Mouse (Mus musculus): ENCODE measurements around the gene Zfp454. TPM values are rescaled to one million over a fixed set of nuclear protein-coding genes. Genes with fewer than 3 reads are reported as not detected.

The Zfp454 gene
- polyA plus RNA-seq, 1 experiment from 2014 or later: 14.1 TPM

- 45% methylated on average over 8 of the region's 8 CpGs for WGBS
- Histone ChIP-seq H3K9ac (peak overlapping the region; percentile 65), H3K27ac (peak overlapping the region; percentile 81; the same call in 1 of the 2 replicates), H3K9me3 (replicated peaks) (0 out of 2 replicates have a peak, but pooled peaks cover 2% of the 10 kb centered on the region), H3K4me3 (peak overlapping the region; percentile 53), H3K27me3 (no peaks in the 10 kb centered on the region), H3K36me3 (peaks cover 42% of the 10 kb centered on the region), H3K4me1 (peaks cover 15% of the 10 kb centered on the region), H3K4me2 (replicated peaks) (peak overlapping the region; percentile 73)
- no peak; the same call in 1 of the 2 replicates for ATAC-seq (ENCODE audit: low FRiP score)
These were observed 1.1 kb downstream of the Zfp454 start for GRCm38 (mm10) chr11:50886231-50886932.

DNA sequence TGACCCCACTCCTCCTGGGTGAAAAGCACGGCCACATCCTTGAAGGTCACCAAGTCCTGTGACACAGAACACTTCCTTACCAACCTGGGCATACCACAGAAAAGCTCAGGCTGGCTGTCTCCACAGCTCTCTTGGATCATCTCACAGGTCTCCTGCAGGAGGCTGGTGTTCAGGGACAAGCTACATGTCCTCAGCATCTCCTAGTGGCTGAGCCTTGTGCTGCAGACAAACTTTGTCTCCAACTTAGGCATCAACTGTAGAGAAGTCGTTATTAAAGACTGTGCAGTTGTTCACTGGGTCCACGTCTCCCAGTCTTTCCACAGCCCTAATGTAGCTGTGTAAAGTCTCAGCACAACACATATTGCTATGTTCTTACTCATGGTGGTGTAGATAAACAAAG is 3.7 kb downstream of the Zfp454 start:
- 85% methylated on average over 3 of the region's 3 CpGs for WGBS
- Histone ChIP-seq H3K27me3 (no peaks in the 10 kb centered on the region), H3K9ac (no peak overlapping the region), H3K9me3 (replicated peaks) (no peaks in the 10 kb centered on the region; the same call in none of the 2 replicates), H3K4me2 (replicated peaks) (no peak overlapping the region), H3K4me3 (no peak overlapping the region), H3K36me3 (peaks cover 65% of the 10 kb centered on the region), H3K4me1 (peaks cover 15% of the 10 kb centered on the region), H3K27ac (no peak overlapping the region)
- ATAC-seq (ENCODE audit: low FRiP score): no peak

GRCm38 (mm10) chr11:50878641-50879040 is 8.8 kb downstream of the Zfp454 start:
- H3K27me3 ChIP-seq: no peaks in the 10 kb centered on the region
- WGBS: 89% methylated on average over 3 of the region's 3 CpGs
- H3K9ac ChIP-seq: no peak overlapping the region

GRCm38 (mm10) chr11:50850989-50851601 is 36.4 kb downstream of the Zfp454 start:
- peaks cover 65% of the 10 kb centered on the region for H3K27me3 ChIP-seq
- peak overlapping the region; percentile 93 for H3K4me2 ChIP-seq (replicated peaks)
- peak overlapping the region; percentile 51 for H3K9ac ChIP-seq
- no peak overlapping the region for H3K27ac ChIP-seq
- peak overlapping the region; percentile 47 for H3K4me3 ChIP-seq
- H3K4me1 ChIP-seq: peaks cover 16% of the 10 kb centered on the region
- no peaks in the 10 kb centered on the region for H3K36me3 ChIP-seq
- peaks cover 7% of the 10 kb centered on the region; the same call in 1 of the 2 replicates for H3K9me3 ChIP-seq (replicated peaks)
- WGBS: under 1% methylated on average over 72 of the region's 72 CpGs
- no peak for ATAC-seq (ENCODE audit: low FRiP score)

More at GRCm38 (mm10) chr11:50878641-50879040, 8.8 kb downstream of the Zfp454 start:
- H3K4me2 ChIP-seq (replicated peaks): no peak overlapping the region
- peaks cover 93% of the 10 kb centered on the region for H3K36me3 ChIP-seq
- H3K4me3 ChIP-seq: no peak overlapping the region
- no peak for ATAC-seq (ENCODE audit: low FRiP score)
- H3K9me3 ChIP-seq (replicated peaks): peaks cover 21% of the 10 kb centered on the region
- no peak overlapping the region for H3K27ac ChIP-seq
- no peaks in the 10 kb centered on the region for H3K4me1 ChIP-seq

DNA sequence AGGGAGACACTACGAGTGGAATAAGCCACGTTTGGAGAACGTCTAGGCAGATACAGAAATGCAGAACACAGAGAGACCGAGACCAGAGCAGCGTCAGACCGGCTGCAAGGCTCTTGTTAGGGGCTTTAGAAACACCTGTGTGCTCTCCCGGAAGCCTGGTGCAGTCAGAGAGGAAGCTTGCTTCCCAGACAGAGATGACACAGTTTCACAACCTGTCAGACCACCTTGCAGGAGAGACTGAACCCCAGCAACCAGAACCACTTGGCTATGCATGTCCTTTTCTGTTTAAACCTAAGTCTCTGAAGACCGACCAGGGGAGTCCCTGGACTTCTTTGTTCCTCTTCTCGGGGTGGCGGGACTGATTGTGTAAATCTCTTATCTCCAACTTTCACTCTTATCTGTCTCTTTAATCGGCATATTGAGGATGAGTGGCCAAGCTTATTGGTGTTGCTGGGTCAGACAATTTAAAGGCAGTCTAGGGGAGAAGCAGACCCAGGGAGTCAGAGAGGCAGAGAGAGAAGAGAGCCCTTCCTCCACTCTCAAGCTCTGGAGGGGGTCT is 37.2 kb downstream of the Zfp454 start, which contains the start of gene Grm6:
TSS of gene Grm6 (plus strand) at position 509 of the 559 bp plus-strand sequence.
- H3K4me3 ChIP-seq: peak within 1 kb of the TSS; percentile 47
- no peak for ATAC-seq (ENCODE audit: low FRiP score)
- H3K27ac ChIP-seq: no peak within 1 kb of the TSS
- peaks cover 7% of the 10 kb centered on the region; the same call in 1 of the 2 replicates for H3K9me3 ChIP-seq (replicated peaks)
- 2% methylated on average over 11 of the region's 11 CpGs for WGBS
- peak within 1 kb of the TSS; percentile 51 for H3K9ac ChIP-seq
- H3K4me2 ChIP-seq (replicated peaks): peak within 1 kb of the TSS; percentile 93
- H3K36me3 ChIP-seq: no peaks in the 10 kb centered on the region
- peaks cover 16% of the 10 kb centered on the region for H3K4me1 ChIP-seq
- H3K27me3 ChIP-seq: peaks cover 67% of the 10 kb centered on the region

DNA sequence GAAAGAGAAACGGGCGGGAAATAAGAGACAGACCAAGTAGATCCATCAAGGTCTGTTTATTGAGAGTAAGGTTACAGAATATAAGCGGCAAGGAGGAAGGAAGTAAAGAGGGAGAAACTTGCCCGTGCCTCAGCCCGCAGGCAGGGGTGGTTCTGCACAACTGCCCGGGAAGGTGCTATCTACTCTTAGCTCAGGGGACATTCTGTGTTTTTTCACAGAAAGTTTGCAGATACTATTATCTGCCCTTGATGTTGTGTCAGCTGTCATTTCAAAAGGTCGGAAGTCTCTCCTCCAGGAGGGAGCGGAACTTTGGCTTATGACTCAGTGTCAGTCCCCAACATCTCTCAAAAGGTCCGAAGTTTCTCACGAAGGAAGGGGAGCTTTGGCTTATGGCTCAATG is 38.1 kb downstream of the Zfp454 start:
- Histone ChIP-seq H3K9me3 (replicated peaks) (peaks cover 7% of the 10 kb centered on the region; the same call in 1 of the 2 replicates), H3K27me3 (peaks cover 67% of the 10 kb centered on the region), H3K27ac (no peak overlapping the region), H3K9ac (no peak overlapping the region), H3K36me3 (no peaks in the 10 kb centered on the region), H3K4me2 (replicated peaks) (no peak overlapping the region), H3K4me1 (peaks cover 16% of the 10 kb centered on the region), H3K4me3 (no peak overlapping the region)
- 11% methylated on average over 10 of the region's 10 CpGs for WGBS
- no peak for ATAC-seq (ENCODE audit: low FRiP score)

DNA sequence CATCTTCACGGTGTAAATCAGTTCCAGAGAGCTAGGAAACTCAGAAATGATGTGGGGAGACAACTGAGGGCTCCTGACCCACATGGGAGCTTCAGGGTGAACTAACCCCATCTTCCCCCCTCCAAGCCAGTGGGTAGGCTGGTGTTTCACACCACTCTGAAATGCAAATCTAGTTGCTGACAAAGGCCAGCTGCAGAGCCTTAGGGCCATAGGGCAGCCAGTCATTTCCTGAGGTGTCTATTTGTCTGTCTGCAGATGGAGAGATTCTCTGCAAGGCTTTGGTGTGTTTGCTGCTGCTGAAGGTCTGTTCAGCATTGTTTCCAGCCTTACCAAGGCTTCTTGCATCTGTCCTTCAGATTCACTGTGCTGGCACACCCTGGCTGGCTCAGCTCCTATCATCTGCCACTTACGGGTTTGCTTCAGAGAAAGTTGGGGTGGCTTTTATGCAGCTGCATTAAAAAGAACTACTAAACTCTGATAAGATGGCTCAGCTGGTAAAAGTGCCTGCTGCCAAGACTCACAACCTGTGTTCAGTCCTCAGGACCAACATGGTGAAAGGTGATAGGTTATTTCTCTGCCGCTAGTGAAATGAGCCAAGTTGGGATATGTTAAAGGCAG is 38.8 kb downstream of the Zfp454 start:
- Histone ChIP-seq H3K9ac (no peak overlapping the region), H3K36me3 (no peaks in the 10 kb centered on the region), H3K4me3 (no peak overlapping the region), H3K9me3 (replicated peaks) (peaks cover 7% of the 10 kb centered on the region; the same call in 1 of the 2 replicates), H3K4me1 (peaks cover 16% of the 10 kb centered on the region), H3K27ac (no peak overlapping the region), H3K4me2 (replicated peaks) (no peak overlapping the region), H3K27me3 (peaks cover 67% of the 10 kb centered on the region)
- no peak for ATAC-seq (ENCODE audit: low FRiP score)
- WGBS: 42% methylated on average over 3 of the region's 3 CpGs

GRCm38 (mm10) chr11:50847047-50847446 is 40.4 kb downstream of the Zfp454 start:
- Histone ChIP-seq H3K9ac (no peak overlapping the region), H3K4me3 (no peak overlapping the region), H3K27me3 (peaks cover 52% of the 10 kb centered on the region), H3K36me3 (no peaks in the 10 kb centered on the region), H3K9me3 (replicated peaks) (peaks cover 7% of the 10 kb centered on the region; the same call in 1 of the 2 replicates), H3K4me2 (replicated peaks) (no peak overlapping the region), H3K27ac (no peak overlapping the region), H3K4me1 (peaks cover 16% of the 10 kb centered on the region)
- WGBS: 72% methylated on average over 5 of the region's 5 CpGs
- ATAC-seq (ENCODE audit: low FRiP score): no peak

DNA sequence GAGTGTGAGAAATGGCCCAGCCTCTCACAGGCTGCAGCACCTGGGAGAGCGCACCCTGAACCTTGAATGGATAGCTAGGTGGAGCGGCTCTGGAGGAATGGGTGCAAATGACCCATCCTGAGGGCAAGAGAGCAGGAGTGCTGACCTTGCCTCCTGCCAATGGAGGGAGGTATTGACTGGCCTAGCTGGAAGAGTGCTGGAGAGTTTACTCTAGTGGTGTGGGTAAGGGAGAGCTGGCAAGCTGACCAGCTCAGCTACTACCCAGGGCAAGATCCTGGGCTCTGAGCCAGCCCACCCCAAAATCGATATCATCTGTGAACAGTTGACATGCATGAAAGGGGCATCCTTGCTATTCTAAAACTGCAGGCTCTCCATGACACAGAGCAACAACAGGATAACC is 41.5 kb downstream of the Zfp454 start:
- H3K36me3 ChIP-seq: no peaks in the 10 kb centered on the region
- no peak overlapping the region for H3K4me3 ChIP-seq
- no peak overlapping the region for H3K9ac ChIP-seq
- ATAC-seq (ENCODE audit: low FRiP score): no peak
- H3K9me3 ChIP-seq (replicated peaks): peaks cover 7% of the 10 kb centered on the region; the same call in 1 of the 2 replicates
- peaks cover 11% of the 10 kb centered on the region for H3K4me1 ChIP-seq
- peaks cover 41% of the 10 kb centered on the region for H3K27me3 ChIP-seq
- H3K27ac ChIP-seq: no peak overlapping the region
- H3K4me2 ChIP-seq (replicated peaks): no peak overlapping the region
- 93% methylated on average over 3 of the region's 3 CpGs for WGBS

DNA sequence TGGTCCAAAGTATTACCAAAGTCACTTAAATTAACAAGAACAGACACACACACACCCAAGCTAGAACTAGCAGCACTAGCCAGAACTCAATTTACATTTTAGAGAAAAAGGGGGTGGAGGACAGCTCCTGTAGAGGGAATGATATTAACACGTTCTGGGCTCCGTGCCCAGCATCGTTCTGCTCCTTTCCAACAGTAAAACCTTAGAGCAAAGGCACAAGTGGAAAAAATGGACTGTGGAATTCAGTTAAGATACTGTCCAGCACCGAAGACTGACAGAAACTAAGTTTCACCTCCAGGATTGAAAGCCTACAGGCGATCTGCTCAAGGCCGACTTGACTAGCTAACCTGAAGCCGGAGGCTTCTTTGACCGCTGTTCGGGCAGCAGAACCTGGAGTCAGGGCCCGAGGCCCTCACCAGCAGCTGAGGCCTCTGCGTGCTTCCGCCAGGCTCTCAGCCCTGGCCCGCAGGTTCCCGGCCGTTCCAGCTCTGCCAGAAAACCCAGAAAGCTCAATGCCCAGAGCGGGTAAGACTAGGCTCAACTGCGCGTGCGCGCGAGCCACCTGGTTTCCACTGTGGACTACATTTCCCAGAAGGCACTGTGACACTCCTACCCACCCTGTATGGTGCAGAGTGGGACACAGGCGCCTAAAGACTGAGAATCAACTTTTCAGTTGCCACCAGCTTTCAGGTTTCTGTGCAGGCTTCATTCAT is 46.3 kb downstream of the Zfp454 start, which contains the start of gene Zfp879:
TSS of gene Zfp879 (minus strand) at position 530 of the 713 bp plus-strand sequence.
- Histone ChIP-seq H3K27me3 (0 out of 2 replicates have a peak, but pooled peaks cover 2% of the 10 kb centered on the region), H3K9me3 (replicated peaks) (no peaks in the 10 kb centered on the region), H3K9ac (peak within 1 kb of the TSS; percentile 52; the same call in 1 of the 2 replicates), H3K4me1 (peaks cover 10% of the 10 kb centered on the region; the same call in 1 of the 2 replicates), H3K27ac (peak within 1 kb of the TSS; percentile 64; the same call in 1 of the 2 replicates), H3K4me3 (peak within 1 kb of the TSS; percentile 38), H3K4me2 (replicated peaks) (peak within 1 kb of the TSS; percentile 56), H3K36me3 (no peaks in the 10 kb centered on the region)
- 25% methylated on average over 22 of the region's 22 CpGs for WGBS
- ATAC-seq (ENCODE audit: low FRiP score): peak; percentile 96

DNA sequence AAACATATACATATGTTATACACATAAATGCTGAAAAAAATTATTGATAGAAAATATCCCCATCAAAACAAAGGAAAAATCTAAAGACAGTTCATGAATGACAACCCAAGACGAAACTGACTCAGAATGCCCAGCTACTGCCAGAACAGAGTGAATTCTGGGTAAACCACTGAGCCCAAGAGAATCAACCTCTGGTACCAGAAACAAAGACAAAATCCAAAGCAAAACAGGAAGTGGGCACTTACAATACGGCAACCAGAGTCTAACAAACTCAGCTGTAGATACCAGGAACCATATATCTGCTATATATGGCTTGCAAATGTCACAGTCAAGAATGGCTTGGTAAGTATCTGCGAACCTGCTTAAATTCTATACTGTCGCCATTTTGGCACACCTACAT is 51.7 kb downstream of the Zfp454 start:
- no peak for ATAC-seq (ENCODE audit: low FRiP score)
- 0 out of 2 replicates have a peak, but pooled peaks cover 5% of the 10 kb centered on the region for H3K4me1 ChIP-seq
- no peaks in the 10 kb centered on the region for H3K27me3 ChIP-seq
- H3K9ac ChIP-seq: no peak overlapping the region
- no peak overlapping the region for H3K4me3 ChIP-seq
- peaks cover 9% of the 10 kb centered on the region; the same call in 1 of the 2 replicates for H3K9me3 ChIP-seq (replicated peaks)
- no peak overlapping the region for H3K27ac ChIP-seq
- H3K36me3 ChIP-seq: peaks cover 14% of the 10 kb centered on the region
- 92% methylated on average over 4 of the region's 4 CpGs for WGBS
- H3K4me2 ChIP-seq (replicated peaks): no peak overlapping the region

Data from hindbrain, embryonic 12.5 days (tissue).